Mouse (Mus musculus) stomach, embryonic 15.5 days (tissue): ENCODE measurements at regions not wholly inside any gene's neighbourhood (a gene's known extent, or its start where the extent isn't known, plus 50 kb on each side); places are given as distances from the start of the nearest gene placed in this dataset.
"Not testable (repeated sequence)": the region's sequence is repeated elsewhere in the genome, so short reads cannot be mapped to it uniquely, and the experiment has no call there.

Source experiments
- ATAC-seq: fragments of 200-750 bp; cut with Nextera tagmentation; 2 replicates; pipeline ENCODE4 v1.8.0; 2017; ENCODE audit warnings: low read depth, moderate number of reproducible peaks, moderate TSS enrichment; ENCODE audit not compliant: insufficient read depth, low FRiP score
- H3K27ac ChIP-seq: fragments of 300-500 bp; sonication (generic); 2 replicates; pipeline ENCODE4 v1.5.1; 2015; ENCODE audit warnings: mild to moderate bottlenecking, inconsistent platforms
- H3K27me3 ChIP-seq: fragments of 300-500 bp; sonication (generic); replicated peaks from 2 replicates; pipeline ENCODE4 v1.6.1; 2015; ENCODE audit warnings: inconsistent platforms
- H3K36me3 ChIP-seq: fragments of 300-500 bp; sonication (generic); 2 replicates; pipeline ENCODE4 v1.6.1; 2015; ENCODE audit warnings: inconsistent platforms
- H3K4me1 ChIP-seq: fragments of 300-500 bp; sonication (generic); 2 replicates; pipeline ENCODE4 v1.6.1; 2015; ENCODE audit warnings: inconsistent platforms
- H3K4me2 ChIP-seq: fragments of 300-500 bp; sonication (generic); 2 replicates; pipeline ENCODE4 v1.6.1; 2015; ENCODE audit warnings: mild to moderate bottlenecking, inconsistent platforms
- H3K4me3 ChIP-seq: fragments of 300-500 bp; sonication (generic); replicated peaks from 2 replicates; pipeline ENCODE4 v1.5.1; 2015; ENCODE audit warnings: inconsistent platforms
- H3K9ac ChIP-seq: fragments of 300-500 bp; sonication (generic); 2 replicates; pipeline ENCODE4 v1.6.1; 2015; ENCODE audit warnings: inconsistent platforms
- H3K9me3 ChIP-seq: fragments of 300-500 bp; sonication (generic); 2 replicates; pipeline ENCODE4 v1.6.1; 2016; ENCODE audit warnings: inconsistent platforms
- WGBS: fragments of 180-500 bp; shearing (Covaris S2); methylation state at CpG from one replicate; pipeline ENCODE4 v1.1.7; 2015; 5-methylcytosine and 5-hydroxymethylcytosine counted together

- no peaks in the 10 kb centered on the region for H3K36me3 ChIP-seq
- H3K4me1 ChIP-seq, result no peaks in the 10 kb centered on the region
- H3K27me3 ChIP-seq, result no peaks in the 10 kb centered on the region
- H3K4me3 ChIP-seq, result no peak overlapping the region
- ATAC-seq, result no peak
- H3K27ac ChIP-seq, result no peak overlapping the region
- H3K9ac ChIP-seq, result no peak overlapping the region
- 49% methylated on average over 3 of the region's 3 CpGs for WGBS
- H3K4me2 ChIP-seq, result no peak overlapping the region
- H3K9me3 ChIP-seq, result no peaks in the 10 kb centered on the region
Observed at GRCm38 (mm10) chr12:117352511-117352910, 163.8 kb upstream of the Rapgef5 start.

- H3K27ac ChIP-seq, result no peak overlapping the region
- no peaks in the 10 kb centered on the region for H3K4me1 ChIP-seq
- no peaks in the 10 kb centered on the region for H3K36me3 ChIP-seq
- H3K27me3 ChIP-seq, result no peaks in the 10 kb centered on the region
- no peak overlapping the region for H3K4me2 ChIP-seq
- no peaks in the 10 kb centered on the region for H3K9me3 ChIP-seq
- ATAC-seq, result no peak
- H3K4me3 ChIP-seq, result no peak overlapping the region
- H3K9ac ChIP-seq, result no peak overlapping the region
Observed at GRCm38 (mm10) chr12:117352938-117353337, 163.3 kb upstream of the Rapgef5 start.

GRCm38 (mm10) chr12:117357811-117358210 is 158.5 kb upstream of the Rapgef5 start:
- Histone ChIP-seq H3K36me3 (no peaks in the 10 kb centered on the region), H3K9me3 (no peaks in the 10 kb centered on the region), H3K27ac (no peak overlapping the region), H3K4me3 (no peak overlapping the region), H3K9ac (no peak overlapping the region), H3K4me1 (no peaks in the 10 kb centered on the region), H3K27me3 (no peaks in the 10 kb centered on the region), H3K4me2 (no peak overlapping the region)
- ATAC-seq, result no peak
- 80% methylated on average over 2 of the region's 2 CpGs for WGBS

- Histone ChIP-seq H3K4me3 (no peak overlapping the region), H3K4me1 (no peaks in the 10 kb centered on the region), H3K9me3 (no peaks in the 10 kb centered on the region), H3K27me3 (no peaks in the 10 kb centered on the region), H3K4me2 (no peak overlapping the region), H3K27ac (no peak overlapping the region), H3K9ac (no peak overlapping the region), H3K36me3 (no peaks in the 10 kb centered on the region)
- no peak for ATAC-seq
- WGBS, result 86% methylated on average over 3 of the region's 3 CpGs
Observed at GRCm38 (mm10) chr12:117358891-117359290, 157.4 kb upstream of the Rapgef5 start.

GRCm38 (mm10) chr12:117360215-117360614 is 156.1 kb upstream of the Rapgef5 start:
- Histone ChIP-seq H3K27me3 (no peaks in the 10 kb centered on the region), H3K4me1 (no peaks in the 10 kb centered on the region), H3K9me3 (no peaks in the 10 kb centered on the region), H3K27ac (no peak overlapping the region), H3K36me3 (no peaks in the 10 kb centered on the region), H3K9ac (no peak overlapping the region), H3K4me2 (no peak overlapping the region), H3K4me3 (no peak overlapping the region)
- WGBS, result 79% methylated on average over 4 of the region's 4 CpGs
- no peak for ATAC-seq

GRCm38 (mm10) chr12:117361826-117362225 is 154.5 kb upstream of the Rapgef5 start:
- ATAC-seq, result no peak
- Histone ChIP-seq H3K4me1 (no peaks in the 10 kb centered on the region), H3K27ac (no peak overlapping the region), H3K27me3 (no peaks in the 10 kb centered on the region), H3K4me2 (no peak overlapping the region), H3K36me3 (no peaks in the 10 kb centered on the region), H3K9ac (no peak overlapping the region), H3K9me3 (no peaks in the 10 kb centered on the region), H3K4me3 (no peak overlapping the region)
- WGBS, result 82% methylated on average over 7 of the region's 7 CpGs

GRCm38 (mm10) chr12:117363457-117363856 is 152.8 kb upstream of the Rapgef5 start:
- 64% methylated on average over 4 of the region's 4 CpGs for WGBS
- not testable (repeated sequence) for H3K9me3 ChIP-seq, H3K4me1 ChIP-seq, H3K27me3 ChIP-seq, ATAC-seq, H3K4me2 ChIP-seq, H3K27ac ChIP-seq, H3K9ac ChIP-seq, H3K4me3 ChIP-seq, H3K36me3 ChIP-seq

- 83% methylated on average over 2 of the region's 2 CpGs for WGBS
- no peak overlapping the region for H3K4me2 ChIP-seq
- no peak overlapping the region for H3K4me3 ChIP-seq
- no peak overlapping the region for H3K27ac ChIP-seq
- no peaks in the 10 kb centered on the region for H3K9me3 ChIP-seq
- H3K36me3 ChIP-seq, result no peaks in the 10 kb centered on the region
- no peak for ATAC-seq
- H3K9ac ChIP-seq, result no peak overlapping the region
- no peaks in the 10 kb centered on the region for H3K27me3 ChIP-seq
- H3K4me1 ChIP-seq, result no peaks in the 10 kb centered on the region
Observed at GRCm38 (mm10) chr12:117365181-117365580, 151.1 kb upstream of the Rapgef5 start.

- ATAC-seq, result no peak
- H3K9ac ChIP-seq, result no peak overlapping the region
- no peaks in the 10 kb centered on the region for H3K27me3 ChIP-seq
- H3K9me3 ChIP-seq, result no peaks in the 10 kb centered on the region
- H3K4me2 ChIP-seq, result no peak overlapping the region
- 46% methylated on average over 5 of the region's 5 CpGs for WGBS
- H3K36me3 ChIP-seq, result no peaks in the 10 kb centered on the region
- no peak overlapping the region for H3K27ac ChIP-seq
- no peaks in the 10 kb centered on the region for H3K4me1 ChIP-seq
- H3K4me3 ChIP-seq, result no peak overlapping the region
Observed at GRCm38 (mm10) chr12:117365876-117366275, 150.4 kb upstream of the Rapgef5 start.

- Histone ChIP-seq H3K9ac (no peak overlapping the region), H3K27me3 (no peaks in the 10 kb centered on the region), H3K36me3 (no peaks in the 10 kb centered on the region), H3K9me3 (no peaks in the 10 kb centered on the region), H3K4me2 (no peak overlapping the region), H3K4me3 (no peak overlapping the region), H3K27ac (no peak overlapping the region), H3K4me1 (no peaks in the 10 kb centered on the region)
- WGBS, result 76% methylated on average over 21 of the region's 21 CpGs
- ATAC-seq, result no peak
Observed at GRCm38 (mm10) chr12:117378297-117378887, 137.9 kb upstream of the Rapgef5 start.

GRCm38 (mm10) chr12:117379103-117379850 is 137.0 kb upstream of the Rapgef5 start:
- H3K4me3 ChIP-seq, result no peak overlapping the region
- H3K9ac ChIP-seq, result no peak overlapping the region
- H3K36me3 ChIP-seq, result no peaks in the 10 kb centered on the region
- 85% methylated on average over 16 of the region's 16 CpGs for WGBS
- no peak for ATAC-seq
- no peaks in the 10 kb centered on the region for H3K9me3 ChIP-seq
- no peak overlapping the region for H3K27ac ChIP-seq
- no peaks in the 10 kb centered on the region for H3K27me3 ChIP-seq
- H3K4me2 ChIP-seq, result no peak overlapping the region
- H3K4me1 ChIP-seq, result no peaks in the 10 kb centered on the region

GRCm38 (mm10) chr12:117380836-117381235 is 135.4 kb upstream of the Rapgef5 start:
- ATAC-seq, result no peak
- no peak overlapping the region for H3K4me3 ChIP-seq
- H3K4me2 ChIP-seq, result no peak overlapping the region
- H3K9ac ChIP-seq, result no peak overlapping the region
- no peaks in the 10 kb centered on the region for H3K36me3 ChIP-seq
- no peak overlapping the region for H3K27ac ChIP-seq
- WGBS, result 75% methylated on average over 6 of the region's 6 CpGs
- no peaks in the 10 kb centered on the region for H3K4me1 ChIP-seq
- no peaks in the 10 kb centered on the region for H3K27me3 ChIP-seq
- no peaks in the 10 kb centered on the region for H3K9me3 ChIP-seq
